Mouse (Mus musculus) cortical plate, adult 2 months (tissue): ENCODE measurements around the gene Hoxa13. TPM values are rescaled to one million over a fixed set of nuclear protein-coding genes. Genes with fewer than 3 reads are reported as not detected.

Experiments used
- H3K27ac ChIP-seq: fragments of 200-500 bp; 2 replicates; pipeline ENCODE4 v1.5.1; 2012; ENCODE audit warnings: low read length, control low read depth, inconsistent platforms; ENCODE audit not compliant: insufficient read depth
- H3K4me1 ChIP-seq: fragments of 200-500 bp; 2 replicates; pipeline ENCODE4 v1.6.1; 2011; ENCODE audit warnings: low read length; ENCODE audit not compliant: control insufficient read depth, insufficient read depth
- H3K4me3 ChIP-seq: fragments of 200-500 bp; 2 replicates; pipeline ENCODE4 v1.5.1; 2011; ENCODE audit warnings: mild to moderate bottlenecking, low read length, control low read depth; ENCODE audit not compliant: insufficient read depth
- CTCF ChIP-seq: fragments of 200-500 bp; IDR thresholded peaks from 2 replicates; pipeline ENCODE4 v1.5.1; 2011; ENCODE audit warnings: mild to moderate bottlenecking, control low read depth, low read length; ENCODE audit not compliant: insufficient read depth; ENCODE audit errors: extremely low read depth
- POLR2A ChIP-seq: fragments of 200-500 bp; IDR thresholded peaks from 2 replicates; pipeline ENCODE4 v1.6.1; 2011; ENCODE audit warnings: mild to moderate bottlenecking, low read length, control low read depth; ENCODE audit not compliant: insufficient read depth; ENCODE audit errors: extremely low read depth
- polyA plus RNA-seq: library from polyadenylated mRNA; depleted of rRNA; stranded (reverse); fragments of >200 nt; gene quantifications from 2 replicates; pipeline ENCODE4 v1.2.3, GENCODE M21; 2012

Gene Hoxa13
- polyA plus RNA-seq, 1 experiment, result not detected

DNA sequence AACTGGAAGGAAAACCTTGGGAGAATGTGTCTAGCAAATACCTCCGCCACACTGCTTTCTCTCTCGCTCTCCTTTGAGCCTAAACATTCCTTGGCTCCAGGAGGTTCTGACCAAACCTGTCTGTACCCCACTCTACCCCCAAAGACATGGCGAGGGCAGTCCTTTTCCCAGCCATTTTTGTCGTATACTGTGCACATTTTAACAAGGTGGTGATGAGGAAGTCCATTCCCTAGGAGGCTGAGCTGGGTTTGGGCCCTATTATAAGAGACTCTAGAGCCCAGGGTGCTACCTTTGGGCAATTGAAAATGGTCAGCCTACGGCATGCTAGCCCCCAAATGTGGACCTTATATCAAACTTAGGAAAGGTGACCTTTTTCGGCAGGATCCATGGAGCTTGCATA, 24.8 kb downstream of the Hoxa13 start:
- no peak overlapping the region for H3K4me3 ChIP-seq
- TF ChIP-seq CTCF, result no peak
- TF ChIP-seq POLR2A, result no peak
- H3K27ac ChIP-seq, result no peak overlapping the region
- no peaks in the 10 kb centered on the region for H3K4me1 ChIP-seq

DNA sequence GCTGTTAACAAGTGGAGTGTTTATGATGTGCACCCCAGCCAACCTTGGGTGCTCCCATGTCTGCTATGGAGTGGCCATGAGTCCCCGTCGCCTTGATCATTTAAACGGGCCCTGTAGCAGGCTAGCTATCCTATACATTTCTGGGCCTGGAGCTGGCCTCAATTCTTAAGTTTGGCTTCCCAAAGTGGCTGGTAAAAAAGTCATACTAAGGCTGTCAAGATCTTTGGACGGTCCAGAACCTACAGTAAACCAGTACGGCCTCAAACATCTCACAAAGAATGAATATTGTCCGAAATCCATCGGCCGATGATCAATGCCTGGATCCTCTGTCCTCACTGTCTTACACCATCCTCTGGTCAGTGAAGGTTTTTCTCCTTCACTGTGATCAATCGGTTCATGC, 25.4 kb downstream of the Hoxa13 start:
- Histone ChIP-seq H3K4me3 (no peak overlapping the region), H3K4me1 (no peaks in the 10 kb centered on the region), H3K27ac (no peak overlapping the region)
- TF ChIP-seq POLR2A, result no peak
- TF ChIP-seq CTCF, result no peak

DNA sequence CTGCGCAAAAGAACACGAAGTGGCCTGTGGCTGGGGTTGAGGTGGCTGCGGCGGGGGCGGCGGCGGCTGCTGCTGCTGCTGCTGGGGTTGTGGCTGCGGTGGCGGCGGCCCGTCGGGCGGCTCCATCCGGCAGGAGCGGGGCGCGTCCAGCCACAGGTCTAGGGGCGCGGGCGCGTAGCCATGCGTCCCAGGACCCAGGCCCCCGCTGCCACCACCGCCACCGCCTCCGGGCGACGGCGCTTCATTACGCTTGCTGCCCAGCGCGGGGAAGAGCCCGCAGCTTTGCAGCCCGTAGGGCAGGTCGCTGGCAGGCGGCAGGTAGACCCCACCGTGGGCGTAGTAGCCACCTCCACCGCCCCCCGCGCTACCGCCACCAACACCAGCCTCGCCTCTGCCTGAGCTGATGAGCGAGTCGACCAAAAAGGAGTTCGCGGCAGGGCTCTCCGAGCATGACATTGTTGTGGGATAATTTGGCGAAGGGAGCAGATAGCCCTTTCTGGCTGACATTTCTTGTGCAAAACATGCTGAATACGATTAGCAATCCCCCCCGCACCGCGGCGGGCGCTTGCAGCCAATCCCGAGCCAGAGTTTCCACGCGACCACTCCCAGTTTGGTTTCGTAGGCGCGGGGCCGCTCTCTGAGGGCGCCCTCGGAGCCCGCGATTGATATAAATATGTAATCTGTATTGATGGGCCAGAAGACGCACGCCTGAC, 26.1 kb downstream of the Hoxa13 start:
- Histone ChIP-seq H3K4me1 (no peaks in the 10 kb centered on the region), H3K4me3 (no peak overlapping the region)
- TF ChIP-seq POLR2A, result no peak
- TF ChIP-seq CTCF, result no peak

DNA sequence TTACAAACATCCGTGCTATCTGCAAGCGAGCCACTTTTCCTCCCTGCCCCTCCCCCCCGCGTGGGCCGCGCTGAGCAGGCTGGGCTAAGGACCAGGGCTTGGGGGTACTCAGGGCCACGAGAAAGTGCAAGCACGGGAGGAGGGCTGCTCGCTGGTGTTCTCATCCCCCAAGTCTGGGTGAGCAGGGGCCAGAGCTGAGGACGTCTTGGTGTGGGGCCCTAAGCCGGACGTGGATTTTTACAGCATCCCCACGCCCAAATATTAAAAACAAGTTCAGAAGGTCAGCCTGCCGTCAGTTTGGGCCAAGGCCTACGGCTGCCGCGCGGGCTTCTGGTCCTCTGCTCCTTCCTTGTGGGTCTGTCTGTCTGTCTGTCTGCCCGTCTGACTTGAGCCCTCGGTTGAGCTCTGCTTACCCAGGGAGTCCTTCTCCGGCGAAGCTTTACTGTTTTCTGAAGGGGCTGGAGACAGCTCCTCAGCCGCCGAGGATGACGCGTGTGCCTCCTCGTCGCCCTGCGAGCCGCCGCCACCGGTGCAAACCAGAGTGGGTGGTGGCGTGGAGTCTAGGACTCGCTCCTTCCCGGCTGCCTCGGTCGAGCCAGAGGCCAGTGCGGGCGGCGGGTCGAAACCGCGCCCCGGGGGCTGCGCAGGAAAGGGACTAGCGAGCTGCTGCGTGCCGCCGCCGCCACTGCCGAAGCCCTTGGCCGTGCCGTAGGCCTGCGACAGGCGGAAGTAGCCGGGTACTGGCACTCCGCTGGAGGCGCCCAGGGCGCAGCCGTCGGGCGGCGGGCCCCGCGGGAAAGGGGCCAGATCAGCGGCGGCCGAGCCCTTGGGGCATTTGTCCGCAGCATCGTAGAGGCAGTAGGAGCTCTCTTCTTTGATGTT, 26.9 kb downstream of the Hoxa13 start:
- no peak for TF ChIP-seq POLR2A
- TF ChIP-seq CTCF, result no peak
- no peak overlapping the region for H3K27ac ChIP-seq
- no peak overlapping the region for H3K4me3 ChIP-seq
- H3K4me1 ChIP-seq, result no peaks in the 10 kb centered on the region

More for the DNA sequence above, 26.1 kb downstream of the Hoxa13 start:
- H3K27ac ChIP-seq, result no peak overlapping the region

DNA sequence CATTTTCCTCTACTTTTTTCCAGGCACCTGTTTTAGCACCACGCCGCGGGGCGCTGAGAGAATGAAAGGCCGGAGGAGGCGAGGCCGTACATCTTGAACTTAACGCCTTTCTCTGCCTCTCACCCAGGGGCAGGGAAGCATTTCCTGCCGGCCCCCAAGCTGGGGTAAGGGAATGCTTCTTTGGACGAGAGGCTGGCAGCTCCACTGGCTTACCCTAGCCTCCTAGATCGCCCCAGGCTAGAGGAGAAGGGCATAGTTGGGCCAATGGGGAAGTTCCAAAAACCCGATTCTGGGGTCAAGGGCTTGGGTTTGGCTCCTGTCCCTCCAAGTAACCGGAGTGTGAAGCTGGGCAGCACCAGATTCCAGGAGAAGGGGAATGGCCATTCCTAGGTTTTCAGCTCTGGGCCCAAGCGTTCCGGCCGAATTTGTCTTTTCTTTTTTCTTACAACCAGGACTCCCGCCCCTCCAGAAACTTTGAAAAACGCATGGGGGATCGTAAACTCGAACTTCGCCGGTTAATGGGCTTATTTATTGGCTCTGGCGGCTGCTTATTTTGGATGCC, 27.6 kb downstream of the Hoxa13 start:
- TF ChIP-seq CTCF (no peak), POLR2A (no peak)
- no peaks in the 10 kb centered on the region for H3K4me1 ChIP-seq
- H3K4me3 ChIP-seq, result no peak overlapping the region
- no peak overlapping the region for H3K27ac ChIP-seq

DNA sequence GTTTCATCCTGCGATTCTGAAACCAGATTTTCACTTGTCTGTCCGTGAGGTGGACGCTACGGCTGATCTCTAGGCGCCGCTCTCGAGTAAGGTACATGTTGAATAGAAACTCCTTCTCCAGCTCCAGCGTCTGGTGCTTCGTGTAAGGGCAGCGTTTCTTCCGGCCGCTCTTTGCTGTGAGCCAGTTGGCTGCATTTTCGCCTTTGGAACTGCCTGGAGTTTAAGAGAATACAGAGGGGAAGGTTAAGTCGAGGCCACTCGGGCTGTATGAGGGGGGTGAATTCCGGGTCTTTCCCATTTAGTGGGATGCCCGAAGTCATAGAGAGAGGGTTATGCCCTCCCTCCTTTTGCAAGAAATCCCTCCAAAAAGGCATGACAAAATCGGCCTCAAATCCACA, 28.1 kb downstream of the Hoxa13 start:
- no peak overlapping the region for H3K4me3 ChIP-seq
- H3K4me1 ChIP-seq, result no peaks in the 10 kb centered on the region
- no peak for TF ChIP-seq CTCF
- no peak for TF ChIP-seq POLR2A
- no peak overlapping the region for H3K27ac ChIP-seq

DNA sequence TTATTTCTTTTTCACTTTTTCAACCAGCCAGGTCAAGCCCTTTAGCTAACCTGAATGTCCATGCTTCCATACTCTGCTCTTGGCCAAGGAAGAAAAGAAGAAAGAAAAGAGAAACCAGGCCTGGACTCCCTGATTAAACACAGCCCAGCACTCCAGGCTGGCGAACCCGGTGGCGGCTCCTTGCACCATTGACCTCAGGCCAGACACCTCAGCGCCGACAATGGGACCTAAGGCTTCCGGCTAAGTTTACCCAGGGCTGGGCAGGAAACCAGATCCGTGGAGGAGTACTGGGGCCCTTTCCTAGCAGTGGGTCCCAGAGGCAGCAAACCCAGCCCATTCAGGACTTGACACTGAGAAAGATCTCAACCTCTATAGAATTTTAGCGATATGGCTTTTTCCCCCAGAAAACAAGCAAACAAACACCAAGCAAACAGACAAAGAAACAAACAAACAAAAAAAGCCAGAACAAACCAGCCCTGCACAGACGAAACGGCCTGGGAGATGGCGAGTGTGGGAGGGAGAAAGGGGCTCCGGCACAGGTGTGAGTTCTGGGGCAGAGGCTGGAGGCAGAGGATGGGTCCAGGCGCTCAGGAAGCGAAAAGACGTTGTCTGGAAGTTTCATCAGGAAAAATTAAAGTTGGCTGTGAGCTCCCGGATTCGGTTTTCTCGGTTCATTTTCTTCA, 28.7 kb downstream of the Hoxa13 start:
- no peak for TF ChIP-seq POLR2A
- TF ChIP-seq CTCF, result no peak
- H3K27ac ChIP-seq, result no peak overlapping the region

DNA sequence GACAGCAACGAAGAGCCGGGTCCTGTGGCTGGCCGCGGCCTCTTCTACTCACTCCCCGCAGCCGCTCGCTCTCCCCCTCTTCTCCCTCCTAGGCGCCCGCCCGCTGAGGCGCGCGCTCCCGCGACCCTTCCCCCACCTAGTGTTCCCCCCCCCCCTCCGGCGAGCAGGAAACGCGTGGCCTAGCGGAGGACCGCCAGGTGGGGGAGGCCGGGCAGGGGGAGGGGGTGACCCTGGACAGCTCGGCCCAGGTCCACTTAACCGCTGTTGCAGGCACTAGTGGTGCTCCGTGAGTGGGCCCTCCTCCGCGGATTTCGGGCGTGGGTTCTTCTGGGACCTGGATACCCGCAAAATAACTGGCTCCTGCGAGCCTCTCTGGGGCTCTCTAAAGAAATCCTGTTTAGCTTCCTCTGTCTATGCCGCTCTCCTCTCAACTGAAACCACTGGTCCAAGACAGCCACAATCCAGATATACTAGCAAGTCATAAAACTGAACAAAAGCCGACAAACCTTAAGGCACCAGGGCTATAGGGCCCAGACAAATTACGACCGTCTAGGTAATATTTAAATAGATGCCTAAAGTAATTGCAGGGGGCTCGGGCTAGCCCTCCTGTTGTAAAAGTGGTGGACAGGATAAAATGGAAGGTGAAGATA, 30.0 kb downstream of the Hoxa13 start, which contains the start of gene Hoxa9:
Hoxa9 (minus strand) TSS at position 574 of the 650 bp plus-strand sequence.
- no peak within 1 kb of the TSS for H3K4me3 ChIP-seq
- no peaks in the 10 kb centered on the region for H3K4me1 ChIP-seq
- no peak within 1 kb of the TSS for H3K27ac ChIP-seq
- TF ChIP-seq POLR2A (no peak), CTCF (no peak)

More for the DNA sequence above, 28.7 kb downstream of the Hoxa13 start:
- no peak overlapping the region for H3K4me3 ChIP-seq
- no peaks in the 10 kb centered on the region for H3K4me1 ChIP-seq
